ENCODE assay signal across 21 mouse cellular contexts in the genomic region with DNA sequence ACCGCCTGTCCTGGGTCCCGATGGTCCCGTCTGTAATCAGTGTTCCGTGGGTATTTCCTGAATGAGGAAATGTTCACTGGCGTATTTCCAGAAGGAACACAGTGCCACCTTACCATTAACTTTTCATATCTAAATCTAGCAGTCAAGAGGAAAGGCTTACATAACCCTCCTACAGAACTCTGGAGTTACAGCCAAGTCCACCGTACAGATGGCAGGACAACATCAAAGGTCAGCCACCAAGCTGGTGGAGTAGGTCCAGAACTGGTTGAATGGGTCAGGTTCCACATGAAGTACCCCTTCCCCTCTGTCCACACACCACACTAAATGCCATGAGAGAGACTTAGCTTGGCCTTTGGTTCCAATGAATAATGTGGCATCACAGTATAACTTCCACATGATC.
DNase-seq lines count a peak whose midpoint lies in the region; ATAC-seq and TF ChIP-seq lines count a peak whose summit lies in the region.
"Had no signal": no experiment of that assay in that cellular context is flagged by ENCODE, and none has a peak within 500 bp of the region (broad histone marks: within the 10 kb centered on the region; RNA-seq: fewer than 3 reads in every experiment).

No protein-coding gene starts in this region.

- DNase-seq in adrenal gland, postnatal 10 days, result peak; percentile 6
- no peak for DNase-seq in adrenal gland, postnatal 25 days
- DNase-seq in kidney, adult 8-10 months, result peak; percentile 7 to 28
- no peak for DNase-seq in kidney, postnatal 14 days
- no peak for DNase-seq in liver, postnatal 0 days
- no peak for DNase-seq in liver, embryonic 11.5 days (ENCODE audit: low spot score)
- no peak for DNase-seq in midbrain, embryonic 10.5 days (ENCODE audit: low spot score)
- DNase-seq: adrenal gland, adult 8-10 months; B cell, adult 2 months; cerebellum, adult 11-12 months; cerebellum, adult 9-10 months; cerebellum, postnatal 25 days; gastrocnemius, postnatal 36 days; heart, adult 11 months; heart, postnatal 36 days had no signal

- no peaks in the 10 kb centered on the region for H3K36me3 ChIP-seq in liver, postnatal 0 days (replicated peaks; ENCODE audit: insufficient read depth, low read length)
- H3K36me3 ChIP-seq in liver, embryonic 11.5 days (ENCODE audit: control insufficient read depth, insufficient read depth, low read length), result no peaks in the 10 kb centered on the region
- H3K36me3 ChIP-seq in midbrain, embryonic 10.5 days, result no peaks in the 10 kb centered on the region
- no peaks in the 10 kb centered on the region for H3K36me3 ChIP-seq in midbrain, embryonic 13.5 days
- H3K36me3 ChIP-seq: embryonic facial prominence, embryonic 12.5 days; forebrain, embryonic 15.5 days; G1E; heart, embryonic 13.5 days had no signal

- H3K9ac ChIP-seq in liver, postnatal 0 days (replicated peaks), result no peak overlapping the region
- H3K9ac ChIP-seq in liver, embryonic 11.5 days (ENCODE audit: low read depth, low read length), result no peak overlapping the region
- H3K9ac ChIP-seq in midbrain, embryonic 13.5 days (replicated peaks), result no peak overlapping the region
- H3K9ac ChIP-seq: embryonic facial prominence, embryonic 12.5 days; forebrain, embryonic 15.5 days; heart, embryonic 13.5 days had no signal

- H3K27ac ChIP-seq in liver, postnatal 0 days (ENCODE audit: low read depth), result no peak overlapping the region
- H3K27ac ChIP-seq in liver, embryonic 11.5 days (ENCODE audit: low read depth, low read length), result no peak overlapping the region
- H3K27ac ChIP-seq in midbrain, embryonic 10.5 days (replicated peaks), result peak overlapping the region; percentile 74; the same call in 1 of the 2 replicates
- H3K27ac ChIP-seq in midbrain, embryonic 13.5 days, result no peak overlapping the region
- H3K27ac ChIP-seq: embryonic facial prominence, embryonic 12.5 days; forebrain, embryonic 15.5 days; heart, embryonic 13.5 days had no signal

- H3K27me3 ChIP-seq in liver, postnatal 0 days (ENCODE audit: insufficient read depth, low read length), result no peaks in the 10 kb centered on the region
- no peaks in the 10 kb centered on the region for H3K27me3 ChIP-seq in liver, embryonic 11.5 days (replicated peaks; ENCODE audit: control insufficient read depth, insufficient read depth, low read length)
- H3K27me3 ChIP-seq in midbrain, embryonic 10.5 days (ENCODE audit: low read depth, poor library complexity, severe bottlenecking), result peaks cover 68% of the 10 kb centered on the region
- H3K27me3 ChIP-seq in midbrain, embryonic 13.5 days, result peaks cover 27% of the 10 kb centered on the region
- H3K27me3 ChIP-seq: embryonic facial prominence, embryonic 12.5 days; heart, embryonic 13.5 days had no signal

- WGBS in liver, postnatal 0 days (ENCODE audit: insufficient replicate concordance), result 73% methylated on average over 6 of the region's 6 CpGs
- 85% methylated on average over 6 of the region's 6 CpGs for WGBS in liver, embryonic 11.5 days
- 93% methylated on average over 6 of the region's 6 CpGs for WGBS in midbrain, embryonic 10.5 days
- 94% methylated on average over 6 of the region's 6 CpGs for WGBS in midbrain, embryonic 13.5 days

- no peak for ATAC-seq in liver, postnatal 0 days
- no peak for ATAC-seq in liver, embryonic 11.5 days (replicated peaks; ENCODE audit: low FRiP score)
- ATAC-seq in midbrain, embryonic 13.5 days, result no peak
- ATAC-seq: CD4-positive, CD25-positive, alpha-beta regulatory T cell, adult 4 months; forebrain, embryonic 15.5 days had no signal

- TF ChIP-seq CTCF in liver, postnatal 0 days (IDR thresholded peaks at IDR 0.05; ENCODE audit: low read depth), result no peak

- no peaks in the 10 kb centered on the region; the same call in 1 of the 2 replicates for H3K4me1 ChIP-seq in liver, postnatal 0 days (ENCODE audit: insufficient read depth)
- no peaks in the 10 kb centered on the region; the same call in 1 of the 2 replicates for H3K4me1 ChIP-seq in liver, embryonic 11.5 days (replicated peaks; ENCODE audit: control insufficient read depth, insufficient read depth, low read length)
- H3K4me1 ChIP-seq in midbrain, embryonic 10.5 days, result peaks cover 82% of the 10 kb centered on the region
- H3K4me1 ChIP-seq in midbrain, embryonic 13.5 days (replicated peaks), result peaks cover 36% of the 10 kb centered on the region
- H3K4me1 ChIP-seq: embryonic facial prominence, embryonic 12.5 days; forebrain, embryonic 15.5 days had no signal

- H3K9me3 ChIP-seq in liver, postnatal 0 days (ENCODE audit: low read length), result no peaks in the 10 kb centered on the region
- H3K9me3 ChIP-seq in liver, embryonic 11.5 days (ENCODE audit: control insufficient read depth, low read length), result no peaks in the 10 kb centered on the region
- no peaks in the 10 kb centered on the region for H3K9me3 ChIP-seq in midbrain, embryonic 10.5 days (replicated peaks)
- H3K9me3 ChIP-seq in midbrain, embryonic 13.5 days, result no peaks in the 10 kb centered on the region
- H3K9me3 ChIP-seq: embryonic facial prominence, embryonic 12.5 days; forebrain, embryonic 15.5 days; heart, embryonic 13.5 days had no signal

- 0 out of 2 replicates have a peak, but pooled peaks have one; percentile 18 for TF ChIP-seq EP300 in liver, postnatal 0 days (IDR thresholded peaks at IDR 0.05; ENCODE audit: low read depth)

- H3K4me2 ChIP-seq in liver, postnatal 0 days (ENCODE audit: low read depth, low read length), result no peak overlapping the region
- H3K4me2 ChIP-seq in liver, embryonic 11.5 days, result no peak overlapping the region
- H3K4me2 ChIP-seq in midbrain, embryonic 13.5 days (replicated peaks), result no peak overlapping the region
- H3K4me2 ChIP-seq: embryonic facial prominence, embryonic 12.5 days; forebrain, embryonic 15.5 days; heart, embryonic 13.5 days had no signal

- H3K4me3 ChIP-seq in liver, postnatal 0 days (ENCODE audit: low read depth, low read length), result no peak overlapping the region
- H3K4me3 ChIP-seq in liver, embryonic 11.5 days (ENCODE audit: low read depth, low read length), result no peak overlapping the region
- H3K4me3 ChIP-seq in midbrain, embryonic 10.5 days, result no peak overlapping the region
- no peak overlapping the region for H3K4me3 ChIP-seq in midbrain, embryonic 13.5 days (replicated peaks)
- H3K4me3 ChIP-seq: embryonic facial prominence, embryonic 12.5 days; forebrain, embryonic 15.5 days; heart, embryonic 13.5 days had no signal

Comparison
In these comparisons a context has a peak if more than half of its experiments do, and no peak if none do; other contexts are left out.
1. DNase-seq: peak in adrenal gland, postnatal 10 days (single experiment) and kidney, adult 8-10 months (2 of 2); none in adrenal gland, postnatal 25 days (single experiment), kidney, postnatal 14 days (single experiment), liver, postnatal 0 days (single experiment), liver, embryonic 11.5 days (single experiment) and midbrain, embryonic 10.5 days (single experiment).